Mouse (Mus musculus): ENCODE data around the gene Pofut1. TPM values are rescaled to one million over a fixed set of nuclear protein-coding genes. Genes with fewer than 3 reads are reported as not detected.
"Not testable (repeated sequence)": the region's sequence is repeated elsewhere in the genome, so short reads cannot be mapped to it uniquely, and the experiment has no call there.

Pofut1 gene
- polyA plus RNA-seq, 1 experiment from 2014 or later = 5.7 TPM

GRCm38 (mm10) chr2:153239860-153240480 is 1.4 kb upstream of the Pofut1 start:
- Histone ChIP-seq H3K4me3 (peak overlapping the region; percentile 92), H3K4me2 (replicated peaks) (peak overlapping the region; percentile 84), H3K9ac (replicated peaks) (peak overlapping the region; percentile 92), H3K9me3 (no peaks in the 10 kb centered on the region), H3K4me1 (peaks cover 39% of the 10 kb centered on the region), H3K36me3 (peaks cover 11% of the 10 kb centered on the region), H3K27ac (replicated peaks) (peak overlapping the region; percentile 27; the same call in 1 of the 2 replicates), H3K27me3 (no peaks in the 10 kb centered on the region)
- WGBS = under 1% methylated on average over 22 of the region's 22 CpGs
- ATAC-seq (replicated peaks) = no peak

- peak overlapping the region; percentile 92 for H3K9ac ChIP-seq (replicated peaks)
- H3K4me2 ChIP-seq (replicated peaks) = peak overlapping the region; percentile 84
- under 1% methylated on average over 33 of the region's 33 CpGs for WGBS
- no peaks in the 10 kb centered on the region for H3K9me3 ChIP-seq
- peak overlapping the region; percentile 85 for H3K27ac ChIP-seq (replicated peaks)
- H3K4me3 ChIP-seq = peak overlapping the region; percentile 92
- no peaks in the 10 kb centered on the region for H3K27me3 ChIP-seq
- peaks cover 39% of the 10 kb centered on the region for H3K4me1 ChIP-seq
- peaks cover 3% of the 10 kb centered on the region for H3K36me3 ChIP-seq
- no peak; the same call in 1 of the 2 replicates for ATAC-seq (replicated peaks)
Measured at GRCm38 (mm10) chr2:153240701-153241235, 565 bp upstream of the Pofut1 start.

- WGBS = 70% methylated on average over 6 of the region's 6 CpGs
- H3K4me2 ChIP-seq (replicated peaks) = peak overlapping the region; percentile 84
- peak overlapping the region; percentile 85; the same call in 1 of the 2 replicates for H3K27ac ChIP-seq (replicated peaks)
Measured at GRCm38 (mm10) chr2:153242156-153242555, 823 bp downstream of the Pofut1 start.

DNA sequence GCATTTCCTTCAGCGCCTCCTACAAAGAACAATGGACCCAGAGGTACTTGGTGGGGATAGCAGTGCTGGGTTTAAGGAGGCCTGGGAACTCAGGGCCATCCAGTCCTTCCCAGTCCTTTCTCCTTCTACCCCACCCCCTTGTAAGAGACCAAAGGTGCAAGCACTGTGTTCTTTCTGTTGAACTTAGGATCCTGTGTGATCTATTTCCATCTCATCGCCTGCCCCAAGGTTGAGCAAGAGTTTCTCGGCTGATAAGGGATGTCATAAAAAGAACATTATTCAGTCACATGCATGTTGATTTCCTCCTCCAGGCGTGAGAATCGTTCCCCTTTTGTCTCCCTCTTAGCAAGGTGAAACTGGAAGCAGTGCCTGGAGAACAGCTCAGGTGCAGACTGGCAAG is 8.4 kb downstream of the Pofut1 start:
- no peak overlapping the region for H3K4me3 ChIP-seq
- no peak overlapping the region for H3K9ac ChIP-seq (replicated peaks)
- no peak for ATAC-seq (replicated peaks)
- H3K27me3 ChIP-seq = no peaks in the 10 kb centered on the region
- H3K4me2 ChIP-seq (replicated peaks) = no peak overlapping the region
- H3K9me3 ChIP-seq = no peaks in the 10 kb centered on the region
- H3K27ac ChIP-seq (replicated peaks) = no peak overlapping the region
- WGBS = 91% methylated on average over 5 of the region's 5 CpGs
- H3K36me3 ChIP-seq = peaks cover 44% of the 10 kb centered on the region
- H3K4me1 ChIP-seq = no peaks in the 10 kb centered on the region

More at GRCm38 (mm10) chr2:153242156-153242555, 823 bp downstream of the Pofut1 start:
- peaks cover 39% of the 10 kb centered on the region for H3K4me1 ChIP-seq
- H3K27me3 ChIP-seq = no peaks in the 10 kb centered on the region
- no peaks in the 10 kb centered on the region for H3K36me3 ChIP-seq
- H3K9ac ChIP-seq (replicated peaks) = peak overlapping the region; percentile 92
- peak overlapping the region; percentile 92 for H3K4me3 ChIP-seq
- no peak for ATAC-seq (replicated peaks)
- no peaks in the 10 kb centered on the region for H3K9me3 ChIP-seq

DNA sequence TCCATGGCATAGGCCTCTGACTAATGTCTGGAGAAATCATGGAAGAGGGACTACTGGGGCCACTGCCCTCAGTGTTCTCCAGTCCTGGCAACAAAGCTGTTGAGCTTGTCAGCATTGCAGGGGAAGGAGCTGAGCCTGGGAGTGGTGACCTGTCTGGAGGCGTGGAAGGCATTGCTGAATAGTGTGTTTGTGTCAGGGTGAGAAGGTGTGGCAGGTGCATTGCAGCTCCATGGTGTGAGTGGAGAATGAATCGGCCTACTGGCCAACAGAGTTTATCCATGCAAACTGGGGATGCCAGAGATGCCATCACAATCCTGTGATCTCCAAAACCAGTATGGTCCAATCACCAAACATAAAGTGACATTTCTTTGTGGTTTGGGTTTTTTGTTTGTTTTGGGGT is 15.3 kb downstream of the Pofut1 start:
- Histone ChIP-seq H3K27ac (replicated peaks) (no peak overlapping the region), H3K27me3 (no peaks in the 10 kb centered on the region), H3K4me2 (replicated peaks) (no peak overlapping the region), H3K36me3 (peaks cover 29% of the 10 kb centered on the region), H3K4me3 (no peak overlapping the region), H3K4me1 (no peaks in the 10 kb centered on the region), H3K9me3 (no peaks in the 10 kb centered on the region), H3K9ac (replicated peaks) (no peak overlapping the region)
- WGBS = 89% methylated on average over 2 of the region's 2 CpGs
- no peak for ATAC-seq (replicated peaks)

- Histone ChIP-seq H3K27ac (replicated peaks) (no peak overlapping the region), H3K9me3 (no peaks in the 10 kb centered on the region), H3K27me3 (no peaks in the 10 kb centered on the region), H3K36me3 (peaks cover 30% of the 10 kb centered on the region), H3K4me2 (replicated peaks) (no peak overlapping the region), H3K4me3 (no peak overlapping the region), H3K4me1 (no peaks in the 10 kb centered on the region), H3K9ac (replicated peaks) (no peak overlapping the region)
- 87% methylated on average over 12 of the region's 12 CpGs for WGBS
- ATAC-seq (replicated peaks) = no peak
Measured at GRCm38 (mm10) chr2:153259030-153259863, 17.9 kb downstream of the Pofut1 start.

DNA sequence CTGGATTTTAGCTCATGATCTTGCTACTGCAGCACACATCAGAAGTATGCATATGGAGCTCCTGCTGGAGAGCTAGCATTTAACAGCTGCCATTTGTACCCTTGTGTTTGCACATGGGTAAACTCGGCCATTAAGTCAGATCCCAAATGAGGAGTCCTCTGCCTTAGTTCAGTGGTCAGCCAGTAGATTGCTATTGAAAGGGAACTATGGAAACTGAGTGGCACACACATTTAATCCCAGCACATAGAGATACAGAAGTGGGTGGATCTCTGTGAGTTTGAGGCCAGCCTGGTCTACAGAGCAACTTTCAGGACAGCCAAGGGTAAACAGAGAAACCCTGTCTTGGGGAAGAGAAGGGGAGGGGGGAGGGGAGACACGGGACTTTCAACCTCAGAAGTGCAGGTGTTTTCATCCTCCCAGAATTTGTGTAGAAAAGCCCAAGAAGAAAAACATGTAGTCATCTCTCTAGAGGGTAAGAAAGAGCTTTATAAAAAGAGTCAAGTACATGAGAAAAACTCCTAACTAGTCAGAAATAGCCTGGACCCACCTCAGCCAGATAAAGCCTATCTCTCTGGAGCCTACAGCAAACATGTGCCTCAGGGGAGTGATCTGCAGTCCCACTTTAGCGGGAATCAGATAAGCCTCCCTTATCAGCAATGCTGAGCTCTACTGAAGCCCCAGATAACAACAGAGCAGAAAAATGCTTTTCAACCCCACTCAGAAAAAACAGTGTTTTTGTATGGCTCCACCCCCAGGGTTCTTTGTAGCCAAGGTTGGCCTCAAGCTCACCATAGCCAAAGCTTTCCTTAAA is 18.7 kb downstream of the Pofut1 start:
- peaks cover 33% of the 10 kb centered on the region for H3K36me3 ChIP-seq
- 80% methylated on average over 3 of the region's 3 CpGs for WGBS

GRCm38 (mm10) chr2:153263053-153263452 is 21.7 kb downstream of the Pofut1 start:
- Histone ChIP-seq H3K27ac (replicated peaks) (no peak overlapping the region), H3K36me3 (peaks cover 50% of the 10 kb centered on the region)
- 81% methylated on average over 7 of the region's 7 CpGs for WGBS

More for the DNA sequence above, 18.7 kb downstream of the Pofut1 start:
- no peak for ATAC-seq (replicated peaks)
- Histone ChIP-seq H3K4me1 (no peaks in the 10 kb centered on the region), H3K4me2 (replicated peaks) (no peak overlapping the region), H3K9me3 (no peaks in the 10 kb centered on the region), H3K27ac (replicated peaks) (no peak overlapping the region), H3K27me3 (no peaks in the 10 kb centered on the region), H3K4me3 (no peak overlapping the region), H3K9ac (replicated peaks) (no peak overlapping the region)

GRCm38 (mm10) chr2:153267331-153267730 is 26.0 kb downstream of the Pofut1 start:
- peaks cover 34% of the 10 kb centered on the region for H3K36me3 ChIP-seq
- H3K4me1 ChIP-seq = no peaks in the 10 kb centered on the region
- 88% methylated on average over 2 of the region's 2 CpGs for WGBS
- no peaks in the 10 kb centered on the region for H3K9me3 ChIP-seq
- no peak overlapping the region for H3K9ac ChIP-seq (replicated peaks)
- no peak for ATAC-seq (replicated peaks)
- no peaks in the 10 kb centered on the region for H3K27me3 ChIP-seq
- H3K27ac ChIP-seq (replicated peaks) = no peak overlapping the region
- H3K4me2 ChIP-seq (replicated peaks) = no peak overlapping the region
- no peak overlapping the region for H3K4me3 ChIP-seq

More at GRCm38 (mm10) chr2:153263053-153263452, 21.7 kb downstream of the Pofut1 start:
- H3K4me2 ChIP-seq (replicated peaks) = no peak overlapping the region
- no peak for ATAC-seq (replicated peaks)
- H3K4me1 ChIP-seq = no peaks in the 10 kb centered on the region
- H3K9ac ChIP-seq (replicated peaks) = no peak overlapping the region
- H3K9me3 ChIP-seq = no peaks in the 10 kb centered on the region
- H3K27me3 ChIP-seq = no peaks in the 10 kb centered on the region
- H3K4me3 ChIP-seq = no peak overlapping the region

DNA sequence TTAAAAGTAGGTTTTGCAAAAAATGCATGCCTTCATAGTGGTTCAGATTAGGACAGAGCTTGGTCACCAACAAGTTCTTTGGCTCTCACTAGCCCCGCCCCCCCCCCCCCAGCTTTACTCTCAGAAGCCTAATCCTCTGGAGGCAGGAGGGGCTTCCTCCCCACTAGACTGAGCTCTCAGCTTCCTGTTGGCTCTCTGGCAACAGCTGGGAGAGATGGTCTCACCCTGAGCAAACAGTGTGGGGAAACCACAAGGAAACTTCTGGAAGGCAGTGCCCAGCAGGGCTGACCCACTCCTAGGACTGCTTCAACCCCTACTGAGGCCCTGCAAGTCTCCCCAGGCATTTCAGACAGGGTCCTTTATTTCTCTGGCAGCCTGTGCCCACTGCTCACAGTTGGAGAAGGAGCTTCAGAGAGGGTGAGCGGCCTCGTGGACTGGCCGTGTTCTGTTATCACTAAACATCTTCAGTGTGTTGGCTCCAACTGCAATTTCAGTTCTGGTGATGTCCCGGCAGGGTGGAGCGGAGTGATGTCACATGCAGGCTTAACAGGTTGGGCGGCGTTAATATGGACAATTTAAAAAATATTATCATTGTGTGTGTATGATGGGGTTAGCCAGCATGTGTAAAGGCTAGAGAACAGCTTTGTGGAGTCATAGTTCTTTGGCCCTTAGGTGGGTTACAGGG is 29.0 kb downstream of the Pofut1 start:
- not testable (repeated sequence) for ATAC-seq (replicated peaks); H3K27me3 ChIP-seq; H3K4me2 ChIP-seq (replicated peaks); H3K4me3 ChIP-seq; H3K4me1 ChIP-seq; H3K27ac ChIP-seq (replicated peaks); H3K9me3 ChIP-seq; H3K9ac ChIP-seq (replicated peaks)
- WGBS = 67% methylated on average over 8 of the region's 8 CpGs
- H3K36me3 ChIP-seq = peaks cover 16% of the 10 kb centered on the region

DNA sequence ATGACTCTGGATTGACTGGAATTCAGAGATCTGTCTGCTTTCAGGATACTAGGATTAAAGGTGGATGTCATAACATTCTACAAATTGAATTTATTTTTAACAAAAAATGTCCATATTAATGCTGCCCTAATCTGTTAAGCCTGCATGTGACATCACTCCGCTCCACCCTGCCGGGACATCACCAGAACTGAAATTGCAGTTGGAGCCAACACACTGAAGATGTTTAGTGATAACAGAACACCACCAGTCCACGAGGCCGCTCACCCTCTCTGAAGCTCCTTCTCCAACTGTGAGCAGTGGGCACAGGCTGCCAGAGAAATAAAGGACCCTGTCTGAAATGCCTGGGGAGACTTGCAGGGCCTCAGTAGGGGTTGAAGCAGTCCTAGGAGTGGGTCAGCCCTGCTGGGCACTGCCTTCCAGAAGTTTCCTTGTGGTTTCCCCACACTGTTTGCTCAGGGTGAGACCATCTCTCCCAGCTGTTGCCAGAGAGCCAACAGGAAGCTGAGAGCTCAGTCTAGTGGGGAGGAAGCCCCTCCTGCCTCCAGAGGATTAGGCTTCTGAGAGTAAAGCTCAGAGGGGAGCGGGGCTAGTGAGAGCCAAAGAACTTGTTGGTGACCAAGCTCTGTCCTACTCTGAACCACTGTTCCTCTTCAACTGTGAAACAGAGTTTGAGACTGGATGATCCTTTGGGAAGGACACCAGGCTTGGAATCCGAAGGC is 33.0 kb downstream of the Pofut1 start:
- H3K36me3 ChIP-seq; ATAC-seq (replicated peaks): not testable (repeated sequence)
- WGBS = 68% methylated on average over 6 of the region's 6 CpGs

More for the DNA sequence above, 33.0 kb downstream of the Pofut1 start:
- H3K27ac ChIP-seq (replicated peaks); H3K27me3 ChIP-seq; H3K9ac ChIP-seq (replicated peaks); H3K4me3 ChIP-seq; H3K4me2 ChIP-seq (replicated peaks); H3K9me3 ChIP-seq; H3K4me1 ChIP-seq: not testable (repeated sequence)
